In genomic region chr13:47122537-47123430, GRCm38 (mm10) we compare ENCODE assay signal across 8 mouse cellular contexts. TPM values are rescaled to one million over a fixed set of nuclear protein-coding genes. Genes with fewer than 3 reads are reported as not detected.
A peak's percentile ranks its signal among the peaks of the same experiment; 100 is the strongest.
DNase-seq lines count a peak whose midpoint lies in the region; ATAC-seq and TF ChIP-seq lines count a peak whose summit lies in the region.

Gene Rnf144b, plus strand, starts transcription at chr13:47122656.

- H3ac ChIP-seq in C2C12 (ENCODE audit: control insufficient read depth, insufficient read length, low read depth) = peak within 1 kb of the TSS; percentile 24

- WGBS in forebrain, embryonic 11.5 days = 2% methylated on average over 54 of the region's 55 CpGs
- WGBS in lung, postnatal 0 days = 3% methylated on average over 55 of the region's 55 CpGs

- H3K27ac ChIP-seq in forebrain, embryonic 11.5 days (ENCODE audit: low read depth, low read length) = no peak within 1 kb of the TSS
- no peak within 1 kb of the TSS for H3K27ac ChIP-seq in lung, postnatal 0 days (ENCODE audit: low read length)

- no peaks in the 10 kb centered on the region for H3K79me2 ChIP-seq in C2C12 (ENCODE audit: control insufficient read depth, insufficient read depth)

- peaks cover 7% of the 10 kb centered on the region for H3K4me1 ChIP-seq in forebrain, embryonic 11.5 days (replicated peaks; ENCODE audit: control insufficient read depth, insufficient read depth, low read length)
- no peaks in the 10 kb centered on the region for H3K4me1 ChIP-seq in lung, postnatal 0 days (ENCODE audit: insufficient read depth, low read depth, low read length)

- peak; percentile 75 for DNase-seq in ZHBTc4 (ENCODE audit: low read depth, low spot score)
- DNase-seq in forebrain, embryonic 11.5 days (ENCODE audit: low spot score) = peak; percentile 67
- DNase-seq in heart, postnatal 10 days = peak; percentile 56
- DNase-seq in layer of hippocampus, postnatal 10 days (ENCODE audit: low spot score in 2 of 2) = peak; percentile 30 to 54
- peak; percentile 48 for DNase-seq in lung, postnatal 0 days (ENCODE audit: low spot score)
- peak; percentile 52 for DNase-seq in ovary, postnatal 14 days (ENCODE audit: low spot score)
- peak; percentile 24 to 35 for DNase-seq in urinary bladder, postnatal 36 days (ENCODE audit: low spot score in 2 of 2)

- H3K9me3 ChIP-seq in forebrain, embryonic 11.5 days (ENCODE audit: control insufficient read depth, low read length) = no peaks in the 10 kb centered on the region
- no peaks in the 10 kb centered on the region for H3K9me3 ChIP-seq in lung, postnatal 0 days (ENCODE audit: low read length)

- no peaks in the 10 kb centered on the region for H3K36me3 ChIP-seq in C2C12 (ENCODE audit: control insufficient read depth, insufficient read depth)
- H3K36me3 ChIP-seq in forebrain, embryonic 11.5 days (ENCODE audit: control insufficient read depth, insufficient read depth, low read length) = no peaks in the 10 kb centered on the region
- H3K36me3 ChIP-seq in lung, postnatal 0 days (ENCODE audit: insufficient read depth, low read length) = no peaks in the 10 kb centered on the region

- intact Hi-C loops in heart, postnatal 10 days (cut with DNase I) = no loop called here

- H3K79me3 ChIP-seq in C2C12 (ENCODE audit: low read depth) = no peaks in the 10 kb centered on the region

- no peak within 1 kb of the TSS for H3K4me3 ChIP-seq in C2C12 (ENCODE audit: insufficient read depth, poor library complexity, severe bottlenecking)
- H3K4me3 ChIP-seq in forebrain, embryonic 11.5 days (ENCODE audit: low read depth, low read length) = peak within 1 kb of the TSS; percentile 49
- peak within 1 kb of the TSS; percentile 47 for H3K4me3 ChIP-seq in lung, postnatal 0 days (ENCODE audit: low read depth, low read length)

- H3K4me2 ChIP-seq in forebrain, embryonic 11.5 days (ENCODE audit: low read depth, low read length, severe bottlenecking) = peak within 1 kb of the TSS; percentile 99
- H3K4me2 ChIP-seq in lung, postnatal 0 days (replicated peaks; ENCODE audit: low read depth, low read length) = peak within 1 kb of the TSS; percentile 92

- no peaks in the 10 kb centered on the region for H3K27me3 ChIP-seq in C2C12 (ENCODE audit: control insufficient read depth, insufficient read depth, insufficient read length)
- peaks cover 17% of the 10 kb centered on the region for H3K27me3 ChIP-seq in forebrain, embryonic 11.5 days (ENCODE audit: control insufficient read depth, insufficient read depth, low read length)
- H3K27me3 ChIP-seq in lung, postnatal 0 days (replicated peaks; ENCODE audit: insufficient read depth, low read length) = no peaks in the 10 kb centered on the region; the same call in 1 of the 2 replicates

- no peak for TF ChIP-seq CTCF in C2C12 (IDR thresholded peaks at IDR 0.05; ENCODE audit: control insufficient read depth, insufficient read depth, insufficient read length)
- no peak for TF ChIP-seq CTCF in lung, postnatal 0 days (IDR thresholded peaks at IDR 0.05)

- peak within 1 kb of the TSS; percentile 41 for H3K9ac ChIP-seq in forebrain, embryonic 11.5 days (ENCODE audit: low read length)
- 0 out of 2 replicates have a peak within 1 kb of the TSS, but pooled peaks have one; percentile 5 for H3K9ac ChIP-seq in lung, postnatal 0 days (replicated peaks; ENCODE audit: low read depth)

- no peak for ATAC-seq in forebrain, embryonic 11.5 days (replicated peaks; ENCODE audit: low FRiP score)
- ATAC-seq in lung, postnatal 0 days = peak; percentile 57

- TF ChIP-seq EP300 in lung, postnatal 0 days (IDR thresholded peaks at IDR 0.05) = no peak

TF ChIP-seq in C2C12, 6 proteins besides CTCF, POLR2A, EP300 and RAD21:
- TF ChIP-seq MYOG (IDR thresholded peaks at IDR 0.05; ENCODE audit: control insufficient read depth, extremely low read depth, insufficient read length) (no peak), CEBPB (IDR thresholded peaks at IDR 0.05; ENCODE audit: low read depth) (no peak), USF1 (IDR thresholded peaks at IDR 0.05; ENCODE audit: low read depth) (no peak)

RNA-seq across cellular contexts. Expression of gene Rnf144b, which starts in this region (rescaled TPM):
- 0.28 TPM for polyA plus RNA-seq in C2C12 (2012; fragmentation: generic; extraction: Trizol)
- 0.73 and 0.80 TPM in 2 replicates for polyA plus RNA-seq in forebrain, embryonic 11.5 days (2014; fragmentation: Nextera tagmentation; extraction: Ambion mirVana)
- total RNA-seq in heart, postnatal 10 days (2021) = 10 to 100 TPM; 15.3 to 23.4 TPM
- 1 to 10 TPM; 8.9 to 9.1 TPM for total RNA-seq in layer of hippocampus, postnatal 10 days (2021)
- 3.2 and 4.0 TPM in 2 replicates for polyA plus RNA-seq in lung, postnatal 0 days (2015; fragmentation: Nextera tagmentation; extraction: Ambion mirVana)

Comparison
In these comparisons a context has a peak if more than half of its experiments do, and no peak if none do; other contexts are left out.
1. Peak in DNase-seq, H3K4me3 ChIP-seq, H3K9ac ChIP-seq and H3K4me2 ChIP-seq in forebrain, embryonic 11.5 days; RNA of the gene not detected or under 1 TPM.